Mouse (Mus musculus): ENCODE data around the gene Mios. TPM values are rescaled to one million over a fixed set of nuclear protein-coding genes. Genes with fewer than 3 reads are reported as not detected.

Mios gene
- total and polyA plus RNA-seq, 3 experiments: 23.7 to 27.7 (median 24.1) TPM

DNA sequence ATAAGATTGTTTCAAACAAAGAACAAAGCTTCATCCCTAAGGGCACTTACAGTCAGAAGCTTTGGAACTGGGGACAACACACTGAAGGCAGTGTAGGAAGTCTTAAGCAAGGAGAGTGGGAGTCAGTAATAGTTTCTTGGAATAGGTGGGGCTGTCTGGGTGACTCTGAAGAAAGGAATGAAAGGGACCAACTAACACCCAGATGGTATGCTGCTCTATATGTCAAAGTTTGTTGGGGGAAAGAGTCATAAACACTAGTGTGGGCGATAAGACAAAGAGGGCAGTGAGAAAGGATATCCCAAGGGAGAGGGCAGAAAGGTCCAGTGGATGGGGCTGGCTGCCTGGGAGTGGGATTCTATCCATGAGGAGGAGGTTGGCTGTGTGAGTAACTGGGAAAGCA, 36.9 kb upstream of the Mios start:
- H3K4me2 ChIP-seq (ENCODE audit: insufficient read depth, low read depth, poor library complexity, severe bottlenecking): no peak overlapping the region
- dilution Hi-C loops (cut with MboI; ENCODE audit: extremely low pct_ligation_motif_present, extremely low pct_unique_long_range_greater_than_20kb, low sequenced_read_pairs): no loop called here
- in situ Hi-C loops (cut with MboI; ENCODE audit: low pct_ligation_motif_present, low pct_unique_long_range_greater_than_20kb, low sequenced_read_pairs): no loop called here
- H3K9ac ChIP-seq (ENCODE audit: insufficient read depth, low read depth): no peak overlapping the region
- no peak for TF ChIP-seq PAX5 (IDR thresholded peaks at IDR 0.05; ENCODE audit: low read length)
- no peaks in the 10 kb centered on the region for H3K36me3 ChIP-seq (replicated peaks in 1 of 2; ENCODE audit: control insufficient read depth in 1 of 2, insufficient read depth in 1 of 2, low read length in 1 of 2)
- DNase-seq (ENCODE audit: extremely low read depth): no peak
- H3K4me1 ChIP-seq (ENCODE audit: control insufficient read depth in 1 of 2, insufficient read depth in 2 of 2): no peaks in the 10 kb centered on the region
- no peak overlapping the region for H3K4me3 ChIP-seq (replicated peaks in 1 of 3; ENCODE audit: low read depth in 2 of 3, low read length in 2 of 3, poor library complexity in 1 of 3)
- no peaks in the 10 kb centered on the region for H3K9me3 ChIP-seq (replicated peaks; ENCODE audit: low read length)
- no peaks in the 10 kb centered on the region for H3K79me2 ChIP-seq (replicated peaks; ENCODE audit: control insufficient read depth, extremely low read depth, insufficient read depth, poor library complexity, severe bottlenecking)
- no peak overlapping the region for H3K27ac ChIP-seq (ENCODE audit: insufficient read depth, low read depth)
- no peaks in the 10 kb centered on the region for H3K27me3 ChIP-seq (replicated peaks)

DNA sequence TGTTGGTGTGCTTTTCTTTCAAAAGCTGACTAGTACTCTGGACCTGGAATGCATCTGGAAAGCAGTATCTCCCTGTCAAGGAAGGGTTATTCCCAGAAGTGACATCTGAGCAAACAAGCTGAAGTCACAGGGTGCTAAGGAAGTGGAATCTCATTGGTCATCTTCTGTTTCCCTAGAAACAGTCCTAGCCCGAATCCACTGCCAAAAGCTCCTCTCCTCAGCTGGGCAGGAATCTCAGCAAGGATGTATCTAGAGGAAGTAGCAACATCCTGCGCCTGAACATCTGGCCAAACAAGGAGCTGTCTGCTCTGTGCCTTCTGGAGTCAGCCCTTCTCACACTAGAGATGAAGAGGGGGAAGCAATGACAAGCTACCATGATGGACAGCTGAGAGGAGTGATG, 35.0 kb upstream of the Mios start:
- H3K79me2 ChIP-seq (replicated peaks; ENCODE audit: control insufficient read depth, extremely low read depth, insufficient read depth, poor library complexity, severe bottlenecking): no peaks in the 10 kb centered on the region
- H3K36me3 ChIP-seq (replicated peaks in 1 of 2; ENCODE audit: control insufficient read depth in 1 of 2, insufficient read depth in 1 of 2, low read length in 1 of 2): no peaks in the 10 kb centered on the region
- no peak overlapping the region for H3K4me2 ChIP-seq (ENCODE audit: insufficient read depth, low read depth, poor library complexity, severe bottlenecking)
- H3K9ac ChIP-seq (ENCODE audit: insufficient read depth, low read depth): no peak overlapping the region
- dilution Hi-C loops (cut with MboI; ENCODE audit: extremely low pct_ligation_motif_present, extremely low pct_unique_long_range_greater_than_20kb, low sequenced_read_pairs) (no loop called here), in situ Hi-C loops (cut with MboI; ENCODE audit: low pct_ligation_motif_present, low pct_unique_long_range_greater_than_20kb, low sequenced_read_pairs) (no loop called here)
- H3K27me3 ChIP-seq (replicated peaks): no peaks in the 10 kb centered on the region
- H3K4me1 ChIP-seq (ENCODE audit: control insufficient read depth in 1 of 2, insufficient read depth in 2 of 2): no peaks in the 10 kb centered on the region
- no peak overlapping the region for H3K27ac ChIP-seq (ENCODE audit: insufficient read depth, low read depth)
- no peak overlapping the region for H3K4me3 ChIP-seq (replicated peaks in 1 of 3; ENCODE audit: low read depth in 2 of 3, low read length in 2 of 3, poor library complexity in 1 of 3)
- TF ChIP-seq GABPA (IDR thresholded peaks at IDR 0.05; ENCODE audit: insufficient replicate concordance, low read depth, low read length) (no peak), MAFK (IDR thresholded peaks at IDR 0.05; ENCODE audit: insufficient replicate concordance, low read length) (no peak), TCF12 (IDR thresholded peaks at IDR 0.05; ENCODE audit: low read depth, low read length) (no peak), ZNF384 (IDR thresholded peaks at IDR 0.05; ENCODE audit: low read depth, low read length) (no peak), POLR2A (IDR thresholded peaks at IDR 0.05; ENCODE audit: low read depth, low read length) (no peak), NRF1 (IDR thresholded peaks at IDR 0.05; ENCODE audit: low read depth, low read length) (no peak), MYC (IDR thresholded peaks at IDR 0.05; ENCODE audit: low read depth, low read length) (no peak), POLR2AphosphoS2 (IDR thresholded peaks at IDR 0.05; ENCODE audit: low read depth, low read length) (no peak), CTCF (conservative IDR thresholded peaks at IDR 0.05 in 1 of 2, IDR thresholded peaks at IDR 0.05 in 1 of 2; ENCODE audit: low read depth in 2 of 2, low read length in 2 of 2) (no peak), E2F4 (IDR thresholded peaks at IDR 0.05; ENCODE audit: insufficient replicate concordance, low read depth, low read length) (no peak), MXI1 (IDR thresholded peaks at IDR 0.05; ENCODE audit: low read depth, low read length) (no peak), USF1 (IDR thresholded peaks at IDR 0.05; ENCODE audit: low read depth, low read length) (no peak), JUND (conservative IDR thresholded peaks at IDR 0.05; ENCODE audit: low read depth, low read length) (no peak)
- H3K9me3 ChIP-seq (replicated peaks; ENCODE audit: low read length): no peaks in the 10 kb centered on the region
- no peak for DNase-seq (ENCODE audit: extremely low read depth)

DNA sequence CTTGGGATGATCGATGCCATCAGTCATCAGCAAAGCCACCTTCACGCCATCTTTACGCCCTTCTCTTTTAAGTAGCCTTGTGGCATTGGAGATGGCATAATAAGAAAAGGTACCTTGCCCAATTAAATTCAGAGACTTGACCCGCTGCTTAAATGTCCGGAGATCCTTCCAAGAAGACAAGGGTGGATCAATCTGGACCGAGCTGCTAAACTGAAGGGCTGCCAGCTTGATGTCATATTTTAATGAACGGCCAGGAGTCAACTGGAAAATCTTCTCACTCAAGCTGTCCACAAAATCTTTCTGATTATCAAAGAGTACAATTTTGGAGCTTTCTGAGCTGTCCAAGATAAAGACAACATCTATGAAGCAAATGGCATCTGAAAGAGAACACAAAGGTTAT, 33.7 kb upstream of the Mios start:
- Histone ChIP-seq H3K27me3 (replicated peaks) (no peaks in the 10 kb centered on the region), H3K9ac (ENCODE audit: insufficient read depth, low read depth) (no peak overlapping the region), H3K9me3 (replicated peaks; ENCODE audit: low read length) (no peaks in the 10 kb centered on the region), H3K27ac (ENCODE audit: insufficient read depth, low read depth) (no peak overlapping the region), H3K4me2 (ENCODE audit: insufficient read depth, low read depth, poor library complexity, severe bottlenecking) (no peak overlapping the region), H3K36me3 (replicated peaks in 1 of 2; ENCODE audit: control insufficient read depth in 1 of 2, insufficient read depth in 1 of 2, low read length in 1 of 2) (no peaks in the 10 kb centered on the region), H3K4me3 (replicated peaks in 1 of 3; ENCODE audit: low read depth in 2 of 3, low read length in 2 of 3, poor library complexity in 1 of 3) (no peak overlapping the region), H3K79me2 (replicated peaks; ENCODE audit: control insufficient read depth, extremely low read depth, insufficient read depth, poor library complexity, severe bottlenecking) (no peaks in the 10 kb centered on the region), H3K4me1 (ENCODE audit: control insufficient read depth in 1 of 2, insufficient read depth in 2 of 2) (no peaks in the 10 kb centered on the region)
- in situ Hi-C loops (cut with MboI; ENCODE audit: low pct_ligation_motif_present, low pct_unique_long_range_greater_than_20kb, low sequenced_read_pairs): loop anchor here (25.0 kb wide), 1 partner anchor 113 kb away; no protein-coding TSS in a partner anchor
- dilution Hi-C loops (cut with MboI; ENCODE audit: extremely low pct_ligation_motif_present, extremely low pct_unique_long_range_greater_than_20kb, low sequenced_read_pairs): no loop called here
- TF ChIP-seq POLR2A (IDR thresholded peaks at IDR 0.05; ENCODE audit: low read depth, low read length): no peak
- no peak for TF ChIP-seq TBP (conservative IDR thresholded peaks at IDR 0.05; ENCODE audit: low read depth, low read length)
- no peak for TF ChIP-seq RAD21 (IDR thresholded peaks at IDR 0.05; ENCODE audit: low read depth, low read length)
- TF ChIP-seq JUN (IDR thresholded peaks at IDR 0.05; ENCODE audit: insufficient read depth, low read depth, low read length): no peak
- no peak for TF ChIP-seq ETS1 (conservative IDR thresholded peaks at IDR 0.05; ENCODE audit: low read depth, low read length)
- TF ChIP-seq MAZ (IDR thresholded peaks at IDR 0.05; ENCODE audit: low read depth, low read length): no peak
- no peak for TF ChIP-seq NELFE (IDR thresholded peaks at IDR 0.05; ENCODE audit: low read depth, low read length)
- no peak for DNase-seq (ENCODE audit: extremely low read depth)
